Mouse (Mus musculus) heart, postnatal 0 days (tissue): ENCODE results near the gene Hat1. TPM values are rescaled to one million over a fixed set of nuclear protein-coding genes. Genes with fewer than 3 reads are reported as not detected.

Experiments
- ATAC-seq: fragments of 200-750 bp; cut with Nextera tagmentation; 2 replicates; pipeline ENCODE4 v1.8.0; 2017; ENCODE audit warnings: low read depth, moderate number of reproducible peaks, moderate library complexity; ENCODE audit not compliant: insufficient read depth
- DNase-seq: peaks from one replicate; pipeline ENCODE4 v3.0.0-alpha.2; 2016; ENCODE audit warnings: low spot score
- H3K27ac ChIP-seq: fragments of 300-500 bp; sonication (generic); 2 replicates; pipeline ENCODE4 v1.5.1; 2014; ENCODE audit warnings: low read depth, mild to moderate bottlenecking
- H3K27me3 ChIP-seq: fragments of 300-500 bp; sonication (generic); 2 replicates; pipeline ENCODE4 v1.6.1; 2014; ENCODE audit warnings: low read length, mixed read lengths; ENCODE audit not compliant: control insufficient read depth, insufficient read depth
- H3K36me3 ChIP-seq: fragments of 300-500 bp; sonication (generic); replicated peaks from 2 replicates; pipeline ENCODE4 v1.6.1; 2014; ENCODE audit warnings: low read length, mixed read lengths; ENCODE audit not compliant: control insufficient read depth, insufficient read depth
- H3K4me1 ChIP-seq: fragments of 300-500 bp; sonication (generic); 2 replicates; pipeline ENCODE4 v1.6.1; 2014; ENCODE audit warnings: antibody characterized with exemption; ENCODE audit not compliant: control insufficient read depth, insufficient read depth
- H3K4me2 ChIP-seq: fragments of 300-500 bp; sonication (generic); 2 replicates; pipeline ENCODE4 v1.6.1; 2014; ENCODE audit warnings: low read depth, mild to moderate bottlenecking, low read length, moderate library complexity
- H3K4me3 ChIP-seq: fragments of 300-500 bp; sonication (generic); 2 replicates; pipeline ENCODE4 v1.5.1; 2014; ENCODE audit warnings: low read depth, low read length
- H3K9ac ChIP-seq: fragments of 300-500 bp; sonication (generic); replicated peaks from 2 replicates; pipeline ENCODE4 v1.6.1; 2014; ENCODE audit warnings: low read depth, low read length, mixed read lengths
- H3K9me3 ChIP-seq: fragments of 300-500 bp; sonication (generic); replicated peaks from 2 replicates; pipeline ENCODE4 v1.6.1; 2016; ENCODE audit warnings: low read length; ENCODE audit not compliant: control insufficient read depth
- CTCF ChIP-seq: IDR thresholded peaks from 2 replicates; pipeline ENCODE4 v1.5.1; 2016; ENCODE audit warnings: antibody characterized with exemption, control low read depth, low read depth
- EP300 ChIP-seq: IDR thresholded peaks from 2 replicates; pipeline ENCODE4 v1.6.1; 2016; ENCODE audit warnings: antibody characterized with exemption, low read depth
- WGBS: fragments of 180-500 bp; shearing (Covaris S2); extraction: QIAGEN DNeasy Blood & Tissue Kit; methylation state at CpG from one replicate; pipeline ENCODE4 v1.1.7; 2014; 5-methylcytosine and 5-hydroxymethylcytosine counted together
- polyA plus RNA-seq: library from polyadenylated mRNA; unstranded; fragments of >200 nt; fragmentation: Nextera tagmentation; extraction: Ambion mirVana; gene quantifications from 2 replicates; pipeline ENCODE4 v1.2.1, GENCODE M21; 2015
- total RNA-seq: library from RNA; depleted of rRNA; stranded (reverse); fragments of >200 nt; gene quantifications from 2 replicates; pipeline ENCODE4 v1.2.3, GENCODE M21; 2014; ENCODE audit warnings: low replicate concordance; rRNA removed

The Hat1 gene
- total and polyA plus RNA-seq, 2 experiments from 2014 or later = 27.2 to 66.5 TPM

GRCm38 (mm10) chr2:71475760-71476159 lies 87.0 kb downstream of the Hat1 start:
- no peaks in the 10 kb centered on the region for H3K36me3 ChIP-seq
- TF ChIP-seq CTCF = no peak
- no peak for TF ChIP-seq EP300
- H3K4me1 ChIP-seq = no peaks in the 10 kb centered on the region
- H3K9me3 ChIP-seq = no peaks in the 10 kb centered on the region
- H3K27me3 ChIP-seq = no peaks in the 10 kb centered on the region
- DNase-seq = no peak
- ATAC-seq = no peak
- H3K27ac ChIP-seq = no peak overlapping the region
- H3K4me2 ChIP-seq = no peak overlapping the region
- no peak overlapping the region for H3K4me3 ChIP-seq
- no peak overlapping the region for H3K9ac ChIP-seq
- 89% methylated on average over 4 of the region's 4 CpGs for WGBS

GRCm38 (mm10) chr2:71477787-71478186 lies 89.0 kb downstream of the Hat1 start:
- ATAC-seq = no peak
- Histone ChIP-seq H3K4me3 (no peak overlapping the region), H3K9ac (no peak overlapping the region), H3K4me1 (no peaks in the 10 kb centered on the region), H3K36me3 (no peaks in the 10 kb centered on the region), H3K27me3 (no peaks in the 10 kb centered on the region), H3K27ac (no peak overlapping the region), H3K4me2 (no peak overlapping the region), H3K9me3 (no peaks in the 10 kb centered on the region)
- no peak for TF ChIP-seq EP300
- TF ChIP-seq CTCF = 0 out of 2 replicates have a peak, but pooled peaks have one; percentile 3
- DNase-seq = no peak

DNA sequence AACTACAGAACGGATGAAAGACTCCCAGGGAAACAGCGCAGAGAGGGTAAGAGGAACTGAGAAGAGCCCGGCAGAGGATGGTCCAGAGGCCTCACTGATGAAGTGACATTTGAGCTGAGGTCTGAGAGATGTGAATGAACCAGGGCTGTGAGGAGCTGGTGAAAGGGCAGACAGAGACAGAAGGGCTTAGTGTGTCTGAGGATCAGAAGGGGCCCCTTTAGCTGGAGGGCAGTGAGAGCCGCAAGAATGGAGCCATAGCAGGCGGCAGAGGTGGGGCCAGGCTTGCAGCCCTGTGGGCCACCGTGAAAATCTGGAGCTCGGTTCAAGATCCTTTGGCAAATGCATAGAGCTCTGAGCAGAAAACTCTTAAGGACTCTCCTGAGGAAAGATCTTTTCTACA lies 91.2 kb downstream of the Hat1 start:
- DNase-seq = no peak
- no peak overlapping the region for H3K4me3 ChIP-seq
- 30% methylated on average over 7 of the region's 7 CpGs for WGBS

GRCm38 (mm10) chr2:71481825-71482224 lies 93.1 kb downstream of the Hat1 start:
- H3K4me1 ChIP-seq = no peaks in the 10 kb centered on the region
- TF ChIP-seq CTCF (no peak), EP300 (no peak)
- no peak overlapping the region for H3K27ac ChIP-seq
- H3K4me2 ChIP-seq = no peak overlapping the region
- H3K9ac ChIP-seq = no peak overlapping the region
- no peaks in the 10 kb centered on the region for H3K27me3 ChIP-seq
- no peak for ATAC-seq
- H3K4me3 ChIP-seq = no peak overlapping the region
- 61% methylated on average over 6 of the region's 6 CpGs for WGBS
- no peaks in the 10 kb centered on the region for H3K36me3 ChIP-seq
- H3K9me3 ChIP-seq = no peaks in the 10 kb centered on the region
- DNase-seq = no peak

More for the DNA sequence above, 91.2 kb downstream of the Hat1 start:
- no peak overlapping the region for H3K27ac ChIP-seq
- no peak for ATAC-seq
- no peaks in the 10 kb centered on the region for H3K27me3 ChIP-seq
- no peak overlapping the region for H3K9ac ChIP-seq
- no peaks in the 10 kb centered on the region for H3K9me3 ChIP-seq
- H3K4me1 ChIP-seq = no peaks in the 10 kb centered on the region
- no peaks in the 10 kb centered on the region for H3K36me3 ChIP-seq
- no peak for TF ChIP-seq CTCF
- TF ChIP-seq EP300 = no peak
- H3K4me2 ChIP-seq = no peak overlapping the region

DNA sequence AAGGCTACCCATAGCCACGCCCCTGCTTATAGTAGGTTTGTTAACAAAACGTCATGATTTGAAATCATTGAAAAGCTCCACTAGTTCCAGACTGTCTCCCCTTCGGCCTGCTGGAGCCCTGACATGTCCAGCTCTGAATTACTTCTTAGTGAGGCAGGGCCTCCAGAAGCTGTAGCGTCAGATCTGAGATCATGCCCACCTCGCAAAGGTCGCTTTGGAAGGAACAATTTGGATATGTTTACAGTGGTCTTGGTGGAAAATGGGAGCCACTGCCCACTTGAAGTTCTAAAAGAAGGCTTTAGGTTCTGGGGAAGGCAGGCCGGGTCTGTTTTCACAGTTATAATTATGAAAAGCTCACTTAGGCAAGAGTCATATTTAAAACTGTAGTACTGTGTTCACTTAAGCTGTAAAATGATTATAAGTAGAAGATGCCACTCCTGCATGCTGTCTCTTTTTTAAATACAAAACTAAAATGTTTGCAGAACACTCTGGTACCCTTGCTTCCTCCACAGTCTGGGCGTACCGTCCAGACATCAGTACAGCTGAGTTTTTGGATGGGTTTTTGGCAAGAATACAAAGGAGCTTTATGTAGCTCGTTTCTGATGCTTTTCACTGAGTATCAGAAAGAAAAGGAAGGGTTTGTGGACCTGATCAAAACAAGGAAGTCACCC lies 94.4 kb downstream of the Hat1 start:
- H3K27me3 ChIP-seq = no peaks in the 10 kb centered on the region
- H3K4me3 ChIP-seq = no peak overlapping the region
- no peaks in the 10 kb centered on the region for H3K4me1 ChIP-seq
- no peak overlapping the region for H3K4me2 ChIP-seq
- WGBS = 67% methylated on average over 10 of the region's 10 CpGs
- TF ChIP-seq EP300 (no peak), CTCF (no peak)
- H3K36me3 ChIP-seq = no peaks in the 10 kb centered on the region
- no peak for DNase-seq
- H3K9ac ChIP-seq = no peak overlapping the region
- no peak for ATAC-seq
- no peaks in the 10 kb centered on the region for H3K9me3 ChIP-seq
- no peak overlapping the region for H3K27ac ChIP-seq

- no peaks in the 10 kb centered on the region for H3K9me3 ChIP-seq
These were observed 94.9 kb downstream of the Hat1 start for GRCm38 (mm10) chr2:71483717-71484066.

More at GRCm38 (mm10) chr2:71483717-71484066, 94.9 kb downstream of the Hat1 start:
- H3K27ac ChIP-seq = no peak overlapping the region
- DNase-seq (no peak), ATAC-seq (no peak)
- no peak overlapping the region for H3K4me3 ChIP-seq
- no peaks in the 10 kb centered on the region for H3K27me3 ChIP-seq
- 70% methylated on average over 5 of the region's 5 CpGs for WGBS
- no peak overlapping the region for H3K4me2 ChIP-seq
- H3K4me1 ChIP-seq = no peaks in the 10 kb centered on the region
- no peak overlapping the region for H3K9ac ChIP-seq
- TF ChIP-seq EP300 (no peak), CTCF (no peak)
- H3K36me3 ChIP-seq = no peaks in the 10 kb centered on the region

Other genes starting within 250 kb of the Hat1 start
- gene Dync1i2, start 177.3 kb upstream of the Hat1 start, total RNA-seq = 48.5 and 53.7 TPM in 2 replicates
- 55.6 and 57.4 TPM in 2 replicates for gene Dync1i2, start 177.3 kb upstream of the Hat1 start, polyA plus RNA-seq
- 155 and 270 TPM in 2 replicates for gene Slc25a12, start 21.2 kb upstream of the Hat1 start, total RNA-seq
- 135 and 159 TPM in 2 replicates for gene Slc25a12, start 21.2 kb upstream of the Hat1 start, polyA plus RNA-seq
- 7.7 and 22.6 TPM in 2 replicates for gene Metap1d, start 64.3 kb downstream of the Hat1 start, total RNA-seq
- gene Metap1d, start 64.3 kb downstream of the Hat1 start, polyA plus RNA-seq = 40.6 and 42.4 TPM in 2 replicates
- not detected in 2 replicates for gene Dlx1, start 139.2 kb downstream of the Hat1 start, total RNA-seq
- gene Dlx1, start 139.2 kb downstream of the Hat1 start, polyA plus RNA-seq = 0.05 TPM in 1 of 2 replicates, not detected in the other
- 1.1 TPM in 1 of 2 replicates, not detected in the other for gene Dlx2, start 157.8 kb downstream of the Hat1 start, total RNA-seq
- gene Dlx2, start 157.8 kb downstream of the Hat1 start, polyA plus RNA-seq = not detected in 2 replicates